Mouse (Mus musculus) heart, postnatal 0 days (tissue): ENCODE results near the gene Ice1.

Source experiments
- CTCF ChIP-seq: IDR thresholded peaks from 2 replicates; pipeline ENCODE4 v1.5.1; 2016; ENCODE audit warnings: antibody characterized with exemption, control low read depth, low read depth
- EP300 ChIP-seq: IDR thresholded peaks from 2 replicates; pipeline ENCODE4 v1.6.1; 2016; ENCODE audit warnings: antibody characterized with exemption, low read depth

DNA sequence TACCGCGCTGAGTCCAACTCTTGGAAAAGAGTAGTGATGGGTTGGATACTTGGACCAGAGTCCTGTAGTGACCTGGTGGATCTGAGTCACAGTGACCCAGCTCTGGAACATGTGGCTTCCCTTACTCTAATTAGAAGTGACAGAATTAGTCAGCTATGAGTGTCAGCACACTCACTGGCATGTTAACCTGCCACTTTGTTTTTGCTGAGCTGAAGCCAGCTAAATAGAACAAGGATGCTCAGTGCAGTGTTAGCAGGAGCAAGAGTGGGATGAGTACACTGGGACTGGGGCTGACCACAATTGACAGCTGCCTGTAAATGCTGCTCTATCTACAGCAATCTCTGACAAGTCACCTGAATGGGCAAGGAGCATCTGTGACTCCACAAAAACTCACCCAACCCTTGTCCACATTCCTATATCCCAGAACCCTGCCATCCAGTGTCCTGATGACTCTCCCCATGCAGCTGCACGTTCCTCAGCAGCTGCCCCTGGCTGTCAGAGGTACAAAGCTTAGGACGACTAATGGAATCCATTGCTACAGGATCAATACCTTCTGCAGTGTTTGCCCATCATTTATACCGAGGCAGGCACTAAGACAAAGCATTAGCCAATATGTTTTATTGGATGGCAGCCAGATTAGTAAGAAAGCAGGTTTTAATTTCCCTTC, 128.6 kb downstream of the Ice1 start:
- TF ChIP-seq EP300 (no peak), CTCF (no peak)
